Mouse (Mus musculus) liver, embryonic 14.5 days (tissue): ENCODE data around the gene Sp140.
"Not testable (repeated sequence)": the region's sequence is repeated elsewhere in the genome, so short reads cannot be mapped to it uniquely, and the experiment has no call there.

Source experiments
- CTCF ChIP-seq: IDR thresholded peaks from 2 replicates; pipeline ENCODE4 v1.5.1; 2016; ENCODE audit warnings: antibody characterized with exemption, low read depth, control low read depth
- EP300 ChIP-seq: IDR thresholded peaks from 2 replicates; pipeline ENCODE4 v1.6.1; 2016; ENCODE audit warnings: antibody characterized with exemption, low read depth

- not testable (repeated sequence) for TF ChIP-seq CTCF, EP300
Observed at GRCm38 (mm10) chr1:85580578-85580977, 19.6 kb upstream of the Sp140 start.
